Mouse (Mus musculus): Measurements from ENCODE around the gene Pdss2. TPM values are rescaled to one million over a fixed set of nuclear protein-coding genes. Genes with fewer than 3 reads are reported as not detected.

Pdss2 gene
- total and polyA plus RNA-seq, 2 experiments from 2014 or later: 17.4 to 20.9 TPM

DNA sequence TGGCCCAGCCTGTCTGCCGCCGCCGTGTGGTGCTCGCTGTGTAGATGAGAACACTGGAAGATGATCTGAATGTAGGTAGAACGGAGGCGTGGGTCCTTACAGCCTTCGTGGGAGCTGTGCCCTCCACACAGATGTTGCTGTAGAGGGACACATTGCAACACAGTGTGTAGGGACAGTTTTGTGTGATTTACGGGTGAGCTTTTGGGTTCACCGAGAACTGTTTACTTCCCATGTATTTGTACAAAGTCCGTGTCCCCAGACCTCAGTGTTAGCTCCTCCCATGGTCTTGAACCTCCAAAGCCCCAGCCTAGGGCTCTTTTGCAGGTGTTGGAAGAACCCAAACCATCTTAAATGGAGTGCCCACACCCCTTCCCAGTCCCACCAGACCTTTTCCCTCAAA, 291.7 kb downstream of the Pdss2 start:
- DNase-seq (ENCODE audit: low spot score) (no peak), ATAC-seq (no peak)
- Histone ChIP-seq H3K9me3 (ENCODE audit: low read length) (no peaks in the 10 kb centered on the region), H3K36me3 (ENCODE audit: insufficient read depth, low read length) (peaks cover 18% of the 10 kb centered on the region), H3K9ac (replicated peaks; ENCODE audit: low read length) (no peak overlapping the region), H3K4me2 (ENCODE audit: low read depth, low read length) (no peak overlapping the region), H3K27me3 (ENCODE audit: insufficient read depth, low read length) (no peaks in the 10 kb centered on the region), H3K27ac (no peak overlapping the region), H3K4me1 (ENCODE audit: insufficient read depth, low read length) (no peaks in the 10 kb centered on the region), H3K4me3 (ENCODE audit: low read length) (no peak overlapping the region)
- WGBS: 96% methylated on average over 10 of the region's 10 CpGs
- no peak for TF ChIP-seq CTCF (IDR thresholded peaks at IDR 0.05; ENCODE audit: low read depth)

Other genes with a start within 250 kb of the Pdss2 start
- gene Sobp, start 47.0 kb upstream of the Pdss2 start, total RNA-seq (2014; rRNA removed): 21.4 and 26.1 TPM in 2 replicates
- 11.9 and 13.8 TPM in 2 replicates for gene Sobp, start 47.0 kb upstream of the Pdss2 start, polyA plus RNA-seq (2015; fragmentation: Nextera tagmentation; extraction: Ambion mirVana)
- gene 9030612E09Rik, start 46.8 kb upstream of the Pdss2 start, total RNA-seq (2014; rRNA removed): 0.58 and 0.73 TPM in 2 replicates
- gene 9030612E09Rik, start 46.8 kb upstream of the Pdss2 start, polyA plus RNA-seq (2015; fragmentation: Nextera tagmentation; extraction: Ambion mirVana): 1.7 and 1.9 TPM in 2 replicates

All from hindbrain, postnatal 0 days (tissue).